Mouse (Mus musculus) hindbrain, embryonic 13.5 days (tissue): ENCODE measurements around the gene Trim17. TPM values are rescaled to one million over a fixed set of nuclear protein-coding genes. Genes with fewer than 3 reads are reported as not detected.

ENCODE experiments used
- ATAC-seq: fragments of 200-750 bp; cut with Nextera tagmentation; 2 replicates; pipeline ENCODE4 v1.8.0; 2017; ENCODE audit warnings: moderate TSS enrichment; ENCODE audit not compliant: low FRiP score
- H3K27ac ChIP-seq: fragments of 300-500 bp; sonication (generic); 2 replicates; pipeline ENCODE4 v1.5.1; 2015; ENCODE audit warnings: inconsistent platforms, mild to moderate bottlenecking, moderate library complexity
- H3K27me3 ChIP-seq: fragments of 300-500 bp; sonication (generic); 2 replicates; pipeline ENCODE4 v1.6.1; 2015; ENCODE audit warnings: mild to moderate bottlenecking, inconsistent platforms
- H3K36me3 ChIP-seq: fragments of 300-500 bp; sonication (generic); 2 replicates; pipeline ENCODE4 v1.6.1; 2015; ENCODE audit warnings: mild to moderate bottlenecking, inconsistent platforms
- H3K4me1 ChIP-seq: fragments of 300-500 bp; sonication (generic); replicated peaks from 2 replicates; pipeline ENCODE4 v1.6.1; 2015; ENCODE audit warnings: inconsistent platforms
- H3K4me2 ChIP-seq: fragments of 300-500 bp; sonication (generic); 2 replicates; pipeline ENCODE4 v1.6.1; 2015; ENCODE audit warnings: inconsistent platforms, mild to moderate bottlenecking, moderate library complexity
- H3K4me3 ChIP-seq: fragments of 300-500 bp; sonication (generic); 2 replicates; pipeline ENCODE4 v1.5.1; 2015; ENCODE audit warnings: mild to moderate bottlenecking, inconsistent platforms
- H3K9ac ChIP-seq: fragments of 300-500 bp; sonication (generic); 2 replicates; pipeline ENCODE4 v1.6.1; 2015; ENCODE audit warnings: mild to moderate bottlenecking, inconsistent platforms
- H3K9me3 ChIP-seq: fragments of 300-500 bp; sonication (generic); 2 replicates; pipeline ENCODE4 v1.6.1; 2016; ENCODE audit warnings: inconsistent platforms
- WGBS: fragments of 180-500 bp; shearing (Covaris S2); methylation state at CpG from one replicate; pipeline ENCODE4 v1.1.7; 2015; 5-methylcytosine and 5-hydroxymethylcytosine counted together
- microRNA-seq: library from miRNA; unstranded; fragments of <30 nt; microRNA quantifications from one replicate; pipeline ENCODE4, GENCODE M21; 2016
- polyA plus RNA-seq: library from polyadenylated mRNA; unstranded; fragments of >200 nt; fragmentation: Nextera tagmentation; extraction: Ambion mirVana; gene quantifications from 2 replicates; pipeline ENCODE4 v1.2.1, GENCODE M21; 2015

The Trim17 gene
- polyA plus RNA-seq, 1 experiment from 2014 or later = 1.6 TPM

DNA sequence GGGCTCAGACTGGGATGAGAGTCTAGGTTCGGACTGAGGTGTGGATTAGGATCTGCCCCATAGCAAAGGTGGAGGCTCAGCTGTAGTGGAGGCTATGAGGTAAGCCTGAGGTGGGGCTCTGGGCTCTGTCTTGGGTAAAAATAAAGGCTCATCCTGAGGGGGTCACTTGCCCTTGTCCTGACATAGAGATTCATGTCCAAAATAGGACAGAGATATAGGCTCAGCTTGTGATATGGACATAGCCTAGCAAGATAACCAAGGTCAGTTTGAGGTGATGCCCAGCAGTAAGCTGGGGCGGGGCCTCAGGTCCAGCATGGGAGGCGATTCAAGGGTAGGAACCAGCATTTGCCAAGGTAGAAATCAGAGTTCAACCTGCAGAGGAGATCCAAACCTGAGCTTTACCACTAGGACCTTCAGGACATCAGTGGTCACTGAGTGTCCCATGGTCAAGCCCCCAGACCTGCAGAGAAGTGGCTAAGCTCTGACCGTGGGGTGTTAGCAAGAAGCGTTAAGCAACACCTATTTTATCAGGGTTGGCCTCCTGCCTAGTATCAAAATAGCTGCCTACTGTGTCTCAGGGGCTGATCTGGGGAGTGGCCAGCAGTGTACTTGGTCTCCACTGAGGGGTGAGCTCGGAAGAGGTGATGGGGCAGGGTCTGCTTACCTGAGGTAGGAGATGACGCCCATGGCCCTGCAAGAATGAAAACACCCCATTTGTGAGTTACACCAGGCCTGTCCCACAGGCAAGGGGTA, 48.0 kb downstream of the Trim17 start:
- WGBS = 82% methylated on average over 7 of the region's 7 CpGs
- no peaks in the 10 kb centered on the region for H3K27me3 ChIP-seq
- H3K9me3 ChIP-seq = no peaks in the 10 kb centered on the region
- H3K4me1 ChIP-seq = no peaks in the 10 kb centered on the region
- H3K4me2 ChIP-seq = no peak overlapping the region
- no peak overlapping the region for H3K27ac ChIP-seq
- no peak overlapping the region for H3K4me3 ChIP-seq
- H3K9ac ChIP-seq = no peak overlapping the region
- ATAC-seq = no peak
- no peaks in the 10 kb centered on the region for H3K36me3 ChIP-seq

DNA sequence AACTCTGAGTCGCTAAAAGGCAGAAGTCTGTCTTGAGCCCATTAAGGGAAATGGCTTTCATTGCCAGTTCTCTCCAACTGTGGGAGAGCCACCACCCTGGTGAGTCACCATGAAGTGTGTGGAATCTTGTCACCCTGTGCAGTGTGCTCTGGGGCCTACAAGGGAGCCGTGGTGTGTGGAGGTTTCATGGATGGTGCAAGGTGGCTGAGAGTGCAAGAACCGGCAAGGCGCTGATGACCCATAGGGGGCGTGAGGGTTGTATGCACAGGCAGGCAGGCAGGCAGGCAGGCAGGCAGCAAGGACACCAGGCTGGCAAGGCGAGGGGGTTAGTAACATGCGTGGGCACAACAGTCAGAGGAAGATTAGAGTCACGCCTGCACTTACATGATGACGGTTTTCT, 60.6 kb downstream of the Trim17 start:
- Histone ChIP-seq H3K9me3 (no peaks in the 10 kb centered on the region), H3K9ac (no peak overlapping the region), H3K36me3 (no peaks in the 10 kb centered on the region), H3K4me3 (no peak overlapping the region), H3K27ac (no peak overlapping the region), H3K4me2 (no peak overlapping the region), H3K27me3 (no peaks in the 10 kb centered on the region), H3K4me1 (no peaks in the 10 kb centered on the region)
- WGBS = 41% methylated on average over 9 of the region's 9 CpGs
- no peak for ATAC-seq

Small RNAs within 50 kb of the gene (microRNA-seq; reads per million reads assigned to microRNA genes)
- gene Gm44313 = not detected

Other genes starting within 250 kb of the Trim17 start
- not detected in 2 replicates for gene Olfr318, start 230.7 kb upstream of the Trim17 start, polyA plus RNA-seq
- gene Olfr317, start 215.5 kb upstream of the Trim17 start, polyA plus RNA-seq = 0.14 and 0.23 TPM in 2 replicates
- gene Olfr316, start 202.0 kb upstream of the Trim17 start, polyA plus RNA-seq = not detected in 2 replicates
- not detected in 2 replicates for gene Olfr315, start 181.5 kb upstream of the Trim17 start, polyA plus RNA-seq
- gene Olfr314, start 171.7 kb upstream of the Trim17 start, polyA plus RNA-seq = not detected in 2 replicates
- 9.2 and 10.8 TPM in 2 replicates for gene Fam183b, start 152.7 kb upstream of the Trim17 start, polyA plus RNA-seq
- not detected in 2 replicates for gene Olfr313, start 139.7 kb upstream of the Trim17 start, polyA plus RNA-seq
- not detected in 2 replicates for gene Olfr312, start 125.4 kb upstream of the Trim17 start, polyA plus RNA-seq
- not detected in 2 replicates for gene Olfr311, start 115.4 kb upstream of the Trim17 start, polyA plus RNA-seq
- gene Gm12258, start 107.5 kb upstream of the Trim17 start, polyA plus RNA-seq = 21.3 and 22.8 TPM in 2 replicates
- 11.5 and 12.9 TPM in 2 replicates for gene 2810021J22Rik, start 87.5 kb upstream of the Trim17 start, polyA plus RNA-seq
- 5.0 and 5.7 TPM in 2 replicates for gene Zfp39, start 50.5 kb upstream of the Trim17 start, polyA plus RNA-seq
- gene Btnl10, start 36.8 kb upstream of the Trim17 start, polyA plus RNA-seq = not detected in 2 replicates
- gene Rnf187, start 15.8 kb upstream of the Trim17 start, polyA plus RNA-seq = 522 and 540 TPM in 2 replicates
- 285 and 298 TPM in 2 replicates for gene Hist3h2ba, start 5.8 kb upstream of the Trim17 start, polyA plus RNA-seq
- gene Hist3h2a, start within 50 bp of the Trim17 start, polyA plus RNA-seq = 138 and 142 TPM in 2 replicates
- 20.8 and 21.8 TPM in 2 replicates for gene Trim11, start 23.4 kb downstream of the Trim17 start, polyA plus RNA-seq
- gene Obscn, start 181.7 kb downstream of the Trim17 start, polyA plus RNA-seq = 0.22 and 0.44 TPM in 2 replicates
- gene Iba57, start 209.1 kb downstream of the Trim17 start, polyA plus RNA-seq = 6.2 and 7.3 TPM in 2 replicates
- gene Gjc2, start 228.5 kb downstream of the Trim17 start, polyA plus RNA-seq = 0.14 and 0.17 TPM in 2 replicates
- gene Guk1, start 237.5 kb downstream of the Trim17 start, polyA plus RNA-seq = 177 and 182 TPM in 2 replicates
- 92.9 and 96.8 TPM in 2 replicates for gene Mrpl55, start 247.8 kb downstream of the Trim17 start, polyA plus RNA-seq